Mouse (Mus musculus) thymus, adult 2 months (tissue): ENCODE data around the gene Arsj.

Source experiments
- CTCF ChIP-seq: fragments of 200-500 bp; IDR thresholded peaks from 2 replicates; pipeline ENCODE4 v1.5.1; 2012; ENCODE audit warnings: mild to moderate bottlenecking, control low read depth, low read length, moderate library complexity, borderline replicate concordance; ENCODE audit not compliant: control insufficient read depth, poor library complexity, insufficient read depth; ENCODE audit errors: extremely low read depth
- POLR2A ChIP-seq: fragments of 200-500 bp; IDR thresholded peaks from 2 replicates; pipeline ENCODE4 v1.6.1; 2012; ENCODE audit warnings: mild to moderate bottlenecking, low read length, control low read depth, moderate library complexity; ENCODE audit not compliant: control insufficient read depth, poor library complexity, insufficient read depth; ENCODE audit errors: extremely low read depth

GRCm38 (mm10) chr3:126324872-126325498 lies 38.5 kb upstream of the Arsj start:
- TF ChIP-seq POLR2A (no peak), CTCF (no peak)
